Mouse (Mus musculus) T-helper 2 cell (primary cell): Measurements from ENCODE around the gene Fam189a2.

Source experiments
- in situ Hi-C: fragments of 300-600 bp; cut with MboI, MseI; formaldehyde crosslinking; loops from one replicate; pipeline ENCODE4 v1.15.1; 2025; ENCODE audit warnings: high pct_unique_total_duplicates

Gene Fam189a2

GRCm38 (mm10) chr19:23972881-23973649 lies 57.8 kb downstream of the Fam189a2 start:
- in situ Hi-C loops = loop anchor here (25.0 kb wide), 1 partner anchor 436 kb away; no protein-coding TSS in a partner anchor

GRCm38 (mm10) chr19:23971391-23971790 lies 59.4 kb downstream of the Fam189a2 start:
- in situ Hi-C loops = loop anchor here (25.0 kb wide), 1 partner anchor 434 kb away; no protein-coding TSS in a partner anchor

GRCm38 (mm10) chr19:23970374-23970773 lies 60.4 kb downstream of the Fam189a2 start:
- in situ Hi-C loops = loop anchor here (25.0 kb wide), 1 partner anchor 433 kb away; no protein-coding TSS in a partner anchor

GRCm38 (mm10) chr19:23968862-23969225 lies 62.0 kb downstream of the Fam189a2 start:
- in situ Hi-C loops = loop anchor here (25.0 kb wide), 1 partner anchor 432 kb away; no protein-coding TSS in a partner anchor

- in situ Hi-C loops = loop anchor here (25.0 kb wide), 1 partner anchor 431 kb away; no protein-coding TSS in a partner anchor
These were observed 62.5 kb downstream of the Fam189a2 start for GRCm38 (mm10) chr19:23968125-23968861.

GRCm38 (mm10) chr19:23967156-23967555 lies 63.7 kb downstream of the Fam189a2 start:
- in situ Hi-C loops = loop anchor here (25.0 kb wide), 1 partner anchor 430 kb away; no protein-coding TSS in a partner anchor

- in situ Hi-C loops = loop anchor here (25.0 kb wide), 1 partner anchor 429 kb away; no protein-coding TSS in a partner anchor
These were observed 64.4 kb downstream of the Fam189a2 start for GRCm38 (mm10) chr19:23966376-23966775.

GRCm38 (mm10) chr19:23964401-23964910 lies 66.4 kb downstream of the Fam189a2 start:
- in situ Hi-C loops = loop anchor here (5.0 to 25.0 kb wide), 2 partner anchors 62 to 427 kb away; no protein-coding TSS in a partner anchor

- in situ Hi-C loops = loop anchor here (5.0 to 25.0 kb wide), 2 partner anchors 59 to 424 kb away; no protein-coding TSS in a partner anchor
These were observed 69.3 kb downstream of the Fam189a2 start for GRCm38 (mm10) chr19:23961516-23961915.

- in situ Hi-C loops = loop anchor here (5.0 to 25.0 kb wide), 2 partner anchors 59 to 424 kb away; no protein-coding TSS in a partner anchor
These were observed 69.9 kb downstream of the Fam189a2 start for GRCm38 (mm10) chr19:23960831-23961447.

- in situ Hi-C loops = loop anchor here (5.0 to 25.0 kb wide), 2 partner anchors 58 to 423 kb away; no protein-coding TSS in a partner anchor
These were observed 70.5 kb downstream of the Fam189a2 start for GRCm38 (mm10) chr19:23960275-23960674.

GRCm38 (mm10) chr19:23959870-23960269 lies 70.9 kb downstream of the Fam189a2 start:
- in situ Hi-C loops = loop anchor here (5.0 to 25.0 kb wide), 2 partner anchors 58 to 423 kb away; no protein-coding TSS in a partner anchor

GRCm38 (mm10) chr19:23958925-23959324 lies 71.9 kb downstream of the Fam189a2 start:
- in situ Hi-C loops = loop anchor here (25.0 kb wide), 1 partner anchor 422 kb away; no protein-coding TSS in a partner anchor

GRCm38 (mm10) chr19:23957563-23957962 lies 73.3 kb downstream of the Fam189a2 start:
- in situ Hi-C loops = loop anchor here (25.0 kb wide), 1 partner anchor 420 kb away; no protein-coding TSS in a partner anchor

- in situ Hi-C loops = loop anchor here (25.0 kb wide), 1 partner anchor 419 kb away; no protein-coding TSS in a partner anchor
These were observed 74.4 kb downstream of the Fam189a2 start for GRCm38 (mm10) chr19:23956299-23956975.

- in situ Hi-C loops = loop anchor here (25.0 kb wide), 1 partner anchor 418 kb away; no protein-coding TSS in a partner anchor
These were observed 75.4 kb downstream of the Fam189a2 start for GRCm38 (mm10) chr19:23955461-23955860.

GRCm38 (mm10) chr19:23948301-23949000 lies 82.4 kb downstream of the Fam189a2 start:
- in situ Hi-C loops = loop anchor here (5.0 kb wide), 1 partner anchor 86 kb away; no protein-coding TSS in a partner anchor

- in situ Hi-C loops = loop anchor here (5.0 kb wide), 1 partner anchor 86 kb away; no protein-coding TSS in a partner anchor
These were observed 82.9 kb downstream of the Fam189a2 start for GRCm38 (mm10) chr19:23947871-23948270.

- in situ Hi-C loops = loop anchor here (5.0 kb wide), 1 partner anchor 84 kb away; no protein-coding TSS in a partner anchor
These were observed 84.1 kb downstream of the Fam189a2 start for GRCm38 (mm10) chr19:23946751-23947150.
